Mouse (Mus musculus) large intestine, adult 2 months (tissue): ENCODE data around the gene Adam11. TPM values are rescaled to one million over a fixed set of nuclear protein-coding genes. Genes with fewer than 3 reads are reported as not detected.

Experiments used
- DNase-seq: peaks from one replicate; pipeline ENCODE4 v3.0.0-alpha.2; 2012; ENCODE audit warnings: low read depth, low spot score
- WGBS: fragments of 180-500 bp; shearing (Covaris S2); methylation state at CpG from one replicate; pipeline ENCODE4 v1.1.7; 2018; 5-methylcytosine and 5-hydroxymethylcytosine counted together
- polyA plus RNA-seq: library from polyadenylated mRNA; depleted of rRNA; stranded (reverse); fragments of >200 nt; gene quantifications from 2 replicates; pipeline ENCODE4 v1.2.3, GENCODE M21; 2012

Gene Adam11
- polyA plus RNA-seq, 1 experiment: 2.3 TPM

GRCm38 (mm10) chr11:102752896-102753590 lies 8.2 kb upstream of the Adam11 start:
- 70% methylated on average over 13 of the region's 13 CpGs for WGBS
- no peak for DNase-seq

GRCm38 (mm10) chr11:102753591-102754324 lies 7.5 kb upstream of the Adam11 start:
- WGBS: 49% methylated on average over 18 of the region's 18 CpGs
- DNase-seq: no peak

GRCm38 (mm10) chr11:102754416-102754815 lies 6.8 kb upstream of the Adam11 start:
- no peak for DNase-seq
- 45% methylated on average over 4 of the region's 4 CpGs for WGBS

GRCm38 (mm10) chr11:102755391-102755790 lies 5.8 kb upstream of the Adam11 start:
- WGBS: 82% methylated on average over 7 of the region's 7 CpGs
- DNase-seq: no peak

- 83% methylated on average over 2 of the region's 2 CpGs for WGBS
- no peak for DNase-seq
Measured at GRCm38 (mm10) chr11:102758977-102759376, 2.3 kb upstream of the Adam11 start.

GRCm38 (mm10) chr11:102760805-102761308 lies 382 bp upstream of the Adam11 start:
- no peak for DNase-seq
- WGBS: 46% methylated on average over 6 of the region's 6 CpGs

- DNase-seq: no peak
- WGBS: 20% methylated on average over 15 of the region's 15 CpGs
Measured at GRCm38 (mm10) chr11:102762248-102762647, 1.0 kb downstream of the Adam11 start.

GRCm38 (mm10) chr11:102763009-102763767 lies 1.9 kb downstream of the Adam11 start:
- WGBS: 74% methylated on average over 11 of the region's 11 CpGs

GRCm38 (mm10) chr11:102765416-102765815 lies 4.2 kb downstream of the Adam11 start:
- 74% methylated on average over 5 of the region's 5 CpGs for WGBS
- no peak for DNase-seq

More at GRCm38 (mm10) chr11:102763009-102763767, 1.9 kb downstream of the Adam11 start:
- no peak for DNase-seq

GRCm38 (mm10) chr11:102767055-102767670 lies 5.9 kb downstream of the Adam11 start:
- DNase-seq: no peak
- 75% methylated on average over 6 of the region's 6 CpGs for WGBS

- no peak for DNase-seq
- 77% methylated on average over 6 of the region's 6 CpGs for WGBS
Measured at GRCm38 (mm10) chr11:102769141-102769540, 7.9 kb downstream of the Adam11 start.

- DNase-seq: no peak
- 71% methylated on average over 12 of the region's 12 CpGs for WGBS
Measured at GRCm38 (mm10) chr11:102769993-102770661, 8.9 kb downstream of the Adam11 start.

- DNase-seq: no peak
- 53% methylated on average over 15 of the region's 15 CpGs for WGBS
Measured at GRCm38 (mm10) chr11:102770662-102771435, 9.6 kb downstream of the Adam11 start.

- DNase-seq: no peak
- WGBS: 45% methylated on average over 16 of the region's 16 CpGs
Measured at GRCm38 (mm10) chr11:102771916-102772714, 10.9 kb downstream of the Adam11 start.

- no peak for DNase-seq
- WGBS: 68% methylated on average over 18 of the region's 18 CpGs
Measured at GRCm38 (mm10) chr11:102772771-102773700, 11.8 kb downstream of the Adam11 start.

GRCm38 (mm10) chr11:102773713-102774611 lies 12.7 kb downstream of the Adam11 start:
- 1% methylated on average over 46 of the region's 46 CpGs for WGBS
- peak; percentile 43 for DNase-seq
